Comparison of ENCODE assay signal across 8 mouse cellular contexts in genomic region chr7:68748761-68749635, GRCm38 (mm10). TPM values are rescaled to one million over a fixed set of nuclear protein-coding genes. Genes with fewer than 3 reads are reported as not detected.
DNase-seq lines count a peak whose midpoint lies in the region; ATAC-seq and TF ChIP-seq lines count a peak whose summit lies in the region.

Gene Arrdc4 (minus strand): TSS chr7:68749241.

- H3K27ac ChIP-seq in lung, embryonic 14.5 days (ENCODE audit: low read depth): peak within 1 kb of the TSS; percentile 75
- no peak within 1 kb of the TSS for H3K27ac ChIP-seq in olfactory bulb, adult 2 months (ENCODE audit: insufficient read depth, low read depth, low read length)

- peak within 1 kb of the TSS; percentile 91 for H3K4me2 ChIP-seq in lung, embryonic 14.5 days

- H3K36me3 ChIP-seq in lung, embryonic 14.5 days (ENCODE audit: insufficient read depth): peaks cover 8% of the 10 kb centered on the region

- H3K9me3 ChIP-seq in lung, embryonic 14.5 days (ENCODE audit: low read depth, low read length): no peaks in the 10 kb centered on the region

- no peak; the same call in 1 of the 2 replicates for TF ChIP-seq POLR2A in olfactory bulb, adult 2 months (IDR thresholded peaks at IDR 0.05; ENCODE audit: insufficient read depth, low read depth, low read length)

- peak within 1 kb of the TSS; percentile 78 for H3K4me3 ChIP-seq in lung, embryonic 14.5 days (ENCODE audit: low read depth, low read length)
- H3K4me3 ChIP-seq in olfactory bulb, adult 2 months (ENCODE audit: insufficient read depth, low read depth, low read length): peak within 1 kb of the TSS; percentile 57

- ATAC-seq in frontal cortex, adult (ENCODE audit: low TSS enrichment): peak; percentile 99
- ATAC-seq in hematopoietic stem cell, adult 5-6 weeks (replicated peaks in 1 of 2; ENCODE audit: insufficient read depth in 1 of 2, low FRiP score in 2 of 2, low TSS enrichment in 1 of 2, low read depth in 1 of 2, poor library complexity in 2 of 2, severe bottlenecking in 2 of 2): peak; percentile 99
- ATAC-seq in lung, embryonic 14.5 days (ENCODE audit: insufficient read depth): peak; percentile 100

- H3K27me3 ChIP-seq in lung, embryonic 14.5 days (ENCODE audit: insufficient read depth, low read length): no peaks in the 10 kb centered on the region

- peaks cover 3% of the 10 kb centered on the region; the same call in 1 of the 2 replicates for H3K4me1 ChIP-seq in lung, embryonic 14.5 days (ENCODE audit: insufficient read depth)
- peaks cover 6% of the 10 kb centered on the region for H3K4me1 ChIP-seq in olfactory bulb, adult 2 months (ENCODE audit: control insufficient read depth, insufficient read depth, low read length)

- under 1% methylated on average over 54 of the region's 54 CpGs for WGBS in lung, embryonic 14.5 days
- under 1% methylated on average over 54 of the region's 54 CpGs for WGBS in olfactory bulb, adult 2 months

- no peak for TF ChIP-seq CTCF in lung, embryonic 14.5 days (IDR thresholded peaks at IDR 0.05; ENCODE audit: low read depth)
- no peak for TF ChIP-seq CTCF in olfactory bulb, adult 2 months (IDR thresholded peaks at IDR 0.05; ENCODE audit: insufficient read depth, low read depth, low read length)

- peak within 1 kb of the TSS; percentile 77 for H3K9ac ChIP-seq in lung, embryonic 14.5 days

- peak; percentile 97 for DNase-seq in NIH3T3 (ENCODE audit: low read depth)
- peak; percentile 99 for DNase-seq in cerebellum, adult 9-11 months
- peak; percentile 99 to 100 for DNase-seq in layer of hippocampus, adult 8-10 months (ENCODE audit: low spot score in 2 of 2)
- DNase-seq in lung, embryonic 14.5 days: peak; percentile 98
- DNase-seq in thymus, adult 18-20 months: peak; percentile 88 to 91

RNA-seq across cellular contexts. Expression of gene Arrdc4, which starts in this region (rescaled TPM):
- 14.4 and 22.3 TPM in 2 replicates for total RNA-seq in hematopoietic stem cell, adult 5-6 weeks (2017)
- total RNA-seq in layer of hippocampus, adult 8-10 months (2022): 10 to 100 TPM in 3 of 4 experiments, 1 to 10 TPM in 1; 9.7 to 15.0 (median 11.7) TPM
- 21.1 and 21.3 TPM in 2 replicates for polyA plus RNA-seq in lung, embryonic 14.5 days (2014; fragmentation: Nextera tagmentation; extraction: Ambion mirVana)
- polyA plus RNA-seq in olfactory bulb, adult 2 months (2012; ENCODE audit: insufficient read depth, insufficient read length, low replicate concordance, missing spikeins): not detected in 2 replicates
